Mouse (Mus musculus) neural tube, embryonic 14.5 days (tissue): ENCODE data around the gene Klhdc7b. TPM values are rescaled to one million over a fixed set of nuclear protein-coding genes. Genes with fewer than 3 reads are reported as not detected.
"Not testable (repeated sequence)": the region's sequence is repeated elsewhere in the genome, so short reads cannot be mapped to it uniquely, and the experiment has no call there.

Source experiments
- ATAC-seq: fragments of 200-750 bp; cut with Nextera tagmentation; 2 replicates; pipeline ENCODE4 v1.8.0; 2017; ENCODE audit warnings: low read depth, mild to moderate bottlenecking, moderate TSS enrichment, moderate library complexity
- H3K27ac ChIP-seq: fragments of 300-500 bp; sonication (generic); 2 replicates; pipeline ENCODE4 v1.5.1; 2014; ENCODE audit warnings: low read depth, mild to moderate bottlenecking, control low read depth, low read length, moderate library complexity, mixed read lengths
- H3K27me3 ChIP-seq: fragments of 300-500 bp; sonication (generic); 2 replicates; pipeline ENCODE4 v1.6.1; 2014; ENCODE audit warnings: low read length; ENCODE audit not compliant: control insufficient read depth, insufficient read depth
- H3K36me3 ChIP-seq: fragments of 300-500 bp; sonication (generic); 2 replicates; pipeline ENCODE4 v1.6.1; 2014; ENCODE audit warnings: low read length, mixed read lengths; ENCODE audit not compliant: control insufficient read depth, insufficient read depth
- H3K4me1 ChIP-seq: fragments of 300-500 bp; sonication (generic); 2 replicates; pipeline ENCODE4 v1.6.1; 2014; ENCODE audit warnings: low read length; ENCODE audit not compliant: control insufficient read depth, insufficient read depth
- H3K4me2 ChIP-seq: fragments of 300-500 bp; sonication (generic); 2 replicates; pipeline ENCODE4 v1.6.1; 2014; ENCODE audit warnings: mild to moderate bottlenecking, low read depth, low read length, control low read depth
- H3K4me3 ChIP-seq: fragments of 300-500 bp; sonication (generic); 2 replicates; pipeline ENCODE4 v1.5.1; 2014; ENCODE audit warnings: low read depth, low read length, control low read depth, mixed read lengths
- H3K9ac ChIP-seq: fragments of 300-500 bp; sonication (generic); replicated peaks from 2 replicates; pipeline ENCODE4 v1.6.1; 2014; ENCODE audit warnings: low read depth, mild to moderate bottlenecking, control low read depth, low read length, mixed read lengths
- H3K9me3 ChIP-seq: fragments of 300-500 bp; sonication (generic); 2 replicates; pipeline ENCODE4 v1.6.1; 2016; ENCODE audit warnings: low read length; ENCODE audit not compliant: control insufficient read depth
- WGBS: fragments of 180-500 bp; shearing (Covaris S2); extraction: QIAGEN DNeasy Blood & Tissue Kit; methylation state at CpG from one replicate; pipeline ENCODE4 v1.1.7; 2014; 5-methylcytosine and 5-hydroxymethylcytosine counted together
- polyA plus RNA-seq: library from polyadenylated mRNA; unstranded; fragments of >200 nt; fragmentation: Nextera tagmentation; extraction: Ambion mirVana; gene quantifications from 2 replicates; pipeline ENCODE4 v1.2.1, GENCODE M21; 2014

Klhdc7b gene
- polyA plus RNA-seq, 1 experiment from 2014 or later: 0.07 TPM

DNA sequence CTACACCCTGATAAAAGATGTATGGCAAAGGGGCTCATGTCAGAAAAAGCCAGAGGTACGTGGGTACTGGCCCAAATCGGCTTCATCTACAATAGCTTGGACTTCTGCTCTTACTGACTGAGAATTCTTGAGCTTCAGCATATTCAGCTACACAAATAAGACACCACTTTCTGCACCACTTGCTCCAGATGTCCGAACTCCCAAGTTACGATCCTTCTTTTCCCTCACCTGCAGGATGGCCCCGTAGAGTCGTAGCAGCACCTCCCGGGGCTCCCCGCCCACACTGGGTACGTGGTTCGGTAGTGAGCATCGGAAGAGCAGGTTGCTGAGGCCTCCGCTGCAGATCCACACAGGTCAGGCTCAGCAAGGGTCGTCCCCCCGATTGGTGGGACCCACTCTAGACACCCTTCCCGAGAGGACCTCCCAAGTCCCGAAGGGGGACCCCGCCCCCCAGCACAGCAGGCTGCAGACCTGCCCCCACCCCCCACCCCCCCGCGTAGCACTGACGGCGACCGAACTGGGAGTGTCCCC lies 44.2 kb downstream of the Klhdc7b start:
- peak; percentile 56; the same call in 1 of the 2 replicates for ATAC-seq
- no peaks in the 10 kb centered on the region for H3K27me3 ChIP-seq
- H3K4me1 ChIP-seq: peaks cover 11% of the 10 kb centered on the region
- peak overlapping the region; percentile 96 for H3K27ac ChIP-seq
- WGBS: 6% methylated on average over 22 of the region's 22 CpGs
- H3K9me3 ChIP-seq: no peaks in the 10 kb centered on the region
- H3K9ac ChIP-seq: peak overlapping the region; percentile 82
- H3K4me3 ChIP-seq: peak overlapping the region; percentile 62
- H3K4me2 ChIP-seq: peak overlapping the region; percentile 95
- peaks cover 11% of the 10 kb centered on the region; the same call in 1 of the 2 replicates for H3K36me3 ChIP-seq

DNA sequence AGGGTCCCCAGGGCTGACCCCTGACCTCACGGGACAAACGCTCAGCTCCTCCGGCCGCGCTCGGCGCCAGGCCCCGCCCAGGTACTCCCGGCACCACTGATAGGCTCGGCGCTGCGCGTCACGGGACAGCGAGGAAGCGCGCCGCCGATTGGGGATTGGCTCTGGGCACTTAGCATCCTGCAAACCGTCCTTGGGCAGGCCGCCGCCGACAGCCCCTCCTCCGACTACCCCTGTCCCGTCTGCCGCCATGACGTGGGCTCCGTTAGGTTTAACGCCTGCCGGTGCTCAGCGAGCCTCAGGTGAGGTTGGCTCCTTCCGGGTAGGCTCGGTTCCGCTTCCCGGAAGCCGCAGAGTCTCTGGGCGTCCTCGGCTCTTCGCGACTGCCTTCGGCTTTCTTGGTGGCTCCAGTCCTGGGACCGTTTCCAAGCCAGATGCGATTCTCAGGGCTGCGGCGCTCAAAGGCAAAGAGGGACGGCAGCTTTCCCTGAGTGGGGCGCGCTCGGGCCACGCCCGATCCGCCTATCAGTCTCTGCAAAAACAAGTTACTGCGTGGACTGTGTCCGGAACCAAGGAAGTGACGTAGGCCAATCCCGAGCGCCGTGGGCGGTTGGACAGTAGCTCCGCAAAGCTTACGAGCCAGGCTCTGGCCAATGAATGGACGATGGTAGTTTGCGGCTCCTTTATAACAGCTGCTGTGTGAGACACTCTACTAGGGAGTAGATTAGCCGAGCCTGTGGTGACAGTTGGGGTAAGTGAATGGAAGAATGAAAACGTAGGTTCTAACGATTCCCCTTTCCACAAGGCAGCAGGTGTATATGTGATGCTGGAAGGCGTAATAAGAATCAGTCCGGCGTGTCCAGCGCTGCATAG lies 44.9 kb downstream of the Klhdc7b start, which contains the start of the genes C730034F03Rik, Gm44502 and Chkb:
Gene C730034F03Rik, plus strand, starts transcription at position 238 of the 870 bp plus-strand sequence.
Gene Gm44502, minus strand, starts transcription at position 345 of the 870 bp plus-strand sequence.
Gene Chkb, minus strand, starts transcription at position 557 of the 870 bp plus-strand sequence.
- WGBS: under 1% methylated on average over 70 of the region's 70 CpGs
- peak within 1 kb of the TSS; percentile 62 for H3K4me3 ChIP-seq
- H3K9ac ChIP-seq: peak within 1 kb of the TSS; percentile 82
- peak within 1 kb of the TSS; percentile 95 for H3K4me2 ChIP-seq
- peaks cover 11% of the 10 kb centered on the region for H3K4me1 ChIP-seq
- ATAC-seq: peak; percentile 95
- H3K27me3 ChIP-seq: no peaks in the 10 kb centered on the region
- no peaks in the 10 kb centered on the region for H3K9me3 ChIP-seq
- peaks cover 11% of the 10 kb centered on the region; the same call in 1 of the 2 replicates for H3K36me3 ChIP-seq
- H3K27ac ChIP-seq: peak within 1 kb of the TSS; percentile 96

DNA sequence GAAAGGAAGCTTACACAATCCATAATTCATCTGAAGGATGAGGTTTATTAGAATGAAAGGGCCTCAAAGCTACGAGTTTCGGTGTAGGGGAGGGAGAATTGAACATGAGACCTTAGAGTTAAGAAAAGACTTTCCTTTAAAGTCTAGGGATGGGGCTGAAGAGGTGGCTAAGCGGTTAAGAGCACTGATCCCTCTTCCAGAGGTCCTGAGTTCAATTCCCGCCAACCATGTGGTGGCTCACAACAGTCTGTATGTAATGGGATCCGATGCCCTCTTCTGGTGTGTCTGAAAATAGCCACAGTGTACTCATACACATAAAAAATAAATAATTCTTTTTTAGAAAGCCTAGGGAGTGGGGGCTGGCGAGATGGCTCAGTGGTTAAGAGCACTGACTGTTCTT lies 45.6 kb downstream of the Klhdc7b start:
- Histone ChIP-seq H3K4me3 (peak overlapping the region; percentile 62), H3K4me2 (peak overlapping the region; percentile 95), H3K9ac (peak overlapping the region; percentile 82; the same call in 1 of the 2 replicates), H3K4me1 (peaks cover 11% of the 10 kb centered on the region), H3K9me3 (no peaks in the 10 kb centered on the region), H3K27ac (peak overlapping the region; percentile 96), H3K36me3 (peaks cover 11% of the 10 kb centered on the region; the same call in 1 of the 2 replicates), H3K27me3 (no peaks in the 10 kb centered on the region)
- 47% methylated on average over 6 of the region's 6 CpGs for WGBS
- ATAC-seq: no peak

DNA sequence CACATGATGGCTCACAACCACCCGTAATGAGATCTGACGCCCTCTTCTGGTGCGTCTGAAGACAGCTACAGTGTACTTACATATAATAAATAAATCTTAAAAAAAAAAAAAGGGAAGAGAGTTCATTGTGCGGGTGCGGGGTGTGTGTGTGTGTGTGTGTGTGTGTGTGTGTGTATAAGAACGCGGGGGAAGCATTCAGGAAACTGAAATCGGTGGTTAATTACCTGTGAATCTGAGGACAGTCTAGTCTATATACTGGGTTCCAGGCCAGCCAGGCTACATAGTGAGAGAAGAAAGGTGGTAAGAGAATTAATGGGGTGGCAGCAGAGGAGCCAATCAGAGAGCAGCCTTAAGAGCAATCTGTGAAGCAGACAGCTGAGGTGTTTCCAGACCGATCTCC lies 46.1 kb downstream of the Klhdc7b start:
- H3K27ac ChIP-seq, H3K27me3 ChIP-seq, H3K9me3 ChIP-seq, ATAC-seq, H3K4me3 ChIP-seq, H3K9ac ChIP-seq: not testable (repeated sequence)
- peak overlapping the region; percentile 95 for H3K4me2 ChIP-seq
- 91% methylated on average over 7 of the region's 9 CpGs for WGBS
- H3K36me3 ChIP-seq: peaks cover 11% of the 10 kb centered on the region; the same call in 1 of the 2 replicates
- H3K4me1 ChIP-seq: peaks cover 11% of the 10 kb centered on the region

DNA sequence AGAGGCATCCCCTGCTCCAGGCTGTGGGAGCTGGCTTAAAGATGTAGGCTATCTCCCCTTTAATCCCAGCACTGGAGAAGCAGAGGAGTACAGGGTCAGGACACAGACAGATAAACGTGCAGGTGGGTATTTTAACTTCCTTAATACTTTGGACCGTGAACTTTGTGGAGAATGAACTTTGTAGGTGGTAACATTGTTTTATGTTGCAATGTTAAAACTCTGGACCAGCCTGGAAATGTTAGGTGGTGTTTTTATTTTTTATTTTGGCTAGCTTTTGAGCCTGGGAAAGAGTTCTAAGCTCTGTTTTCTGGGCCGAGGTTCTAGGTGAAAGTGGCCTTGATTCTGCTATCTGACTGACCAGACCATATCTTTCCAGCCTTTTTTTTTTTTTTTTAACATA lies 46.6 kb downstream of the Klhdc7b start:
- H3K4me1 ChIP-seq: peaks cover 11% of the 10 kb centered on the region
- no peak overlapping the region for H3K9ac ChIP-seq
- H3K4me3 ChIP-seq: no peak overlapping the region
- no peak for ATAC-seq
- no peaks in the 10 kb centered on the region for H3K9me3 ChIP-seq
- H3K27me3 ChIP-seq: no peaks in the 10 kb centered on the region
- H3K27ac ChIP-seq: no peak overlapping the region
- WGBS: 96% methylated on average over 3 of the region's 3 CpGs
- H3K36me3 ChIP-seq: peaks cover 11% of the 10 kb centered on the region; the same call in 1 of the 2 replicates
- no peak overlapping the region for H3K4me2 ChIP-seq

DNA sequence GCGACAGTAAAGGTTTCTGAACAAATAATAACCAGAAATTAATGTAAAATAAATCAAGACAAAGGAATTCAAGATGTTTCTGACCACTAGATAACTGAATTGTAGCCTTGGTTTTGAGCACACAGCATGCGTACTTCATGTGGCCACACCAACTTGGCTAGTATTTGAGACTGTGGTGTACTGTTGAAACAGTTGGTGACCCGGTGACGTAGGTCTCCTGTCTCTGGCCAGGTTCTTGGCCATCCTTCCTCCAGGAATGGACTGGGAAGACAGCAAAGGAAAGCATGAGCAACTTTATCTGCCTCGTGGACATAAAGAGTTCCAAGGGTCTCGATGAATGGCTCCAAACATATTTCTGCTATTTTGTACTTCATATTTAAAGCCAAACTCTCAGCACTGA lies 47.1 kb downstream of the Klhdc7b start:
- H3K9ac ChIP-seq: no peak overlapping the region
- peaks cover 11% of the 10 kb centered on the region for H3K4me1 ChIP-seq
- no peak overlapping the region for H3K4me2 ChIP-seq
- no peak overlapping the region for H3K27ac ChIP-seq
- 96% methylated on average over 6 of the region's 6 CpGs for WGBS
- no peaks in the 10 kb centered on the region for H3K27me3 ChIP-seq
- peaks cover 7% of the 10 kb centered on the region; the same call in 1 of the 2 replicates for H3K36me3 ChIP-seq
- no peak for ATAC-seq
- no peak overlapping the region for H3K4me3 ChIP-seq
- no peaks in the 10 kb centered on the region for H3K9me3 ChIP-seq

DNA sequence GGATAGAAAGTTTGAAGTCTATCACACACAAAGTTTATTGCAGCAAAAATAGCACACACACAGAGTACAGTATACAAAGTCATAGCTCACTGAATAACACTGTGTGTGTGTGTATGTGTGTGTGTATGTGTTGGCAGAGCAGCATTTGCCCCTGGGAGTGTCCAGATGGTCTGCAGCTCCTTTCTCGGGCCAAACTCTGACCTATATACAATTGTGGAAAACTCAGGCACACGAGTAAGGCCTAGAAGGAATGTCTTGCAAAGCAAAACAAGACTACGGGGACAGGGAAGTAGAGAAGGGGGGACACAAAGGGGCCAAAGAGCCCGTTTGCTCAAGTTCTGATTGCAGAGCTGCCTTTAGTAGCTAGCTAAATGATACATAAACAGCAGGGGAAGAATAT lies 48.2 kb downstream of the Klhdc7b start:
- H3K27me3 ChIP-seq: no peaks in the 10 kb centered on the region
- H3K4me2 ChIP-seq: no peak overlapping the region
- H3K4me1 ChIP-seq: peaks cover 11% of the 10 kb centered on the region
- WGBS: 78% methylated on average over 4 of the region's 4 CpGs
- no peak overlapping the region for H3K9ac ChIP-seq
- no peak overlapping the region for H3K4me3 ChIP-seq
- no peaks in the 10 kb centered on the region for H3K9me3 ChIP-seq
- ATAC-seq: no peak
- H3K27ac ChIP-seq: no peak overlapping the region
- H3K36me3 ChIP-seq: no peaks in the 10 kb centered on the region

DNA sequence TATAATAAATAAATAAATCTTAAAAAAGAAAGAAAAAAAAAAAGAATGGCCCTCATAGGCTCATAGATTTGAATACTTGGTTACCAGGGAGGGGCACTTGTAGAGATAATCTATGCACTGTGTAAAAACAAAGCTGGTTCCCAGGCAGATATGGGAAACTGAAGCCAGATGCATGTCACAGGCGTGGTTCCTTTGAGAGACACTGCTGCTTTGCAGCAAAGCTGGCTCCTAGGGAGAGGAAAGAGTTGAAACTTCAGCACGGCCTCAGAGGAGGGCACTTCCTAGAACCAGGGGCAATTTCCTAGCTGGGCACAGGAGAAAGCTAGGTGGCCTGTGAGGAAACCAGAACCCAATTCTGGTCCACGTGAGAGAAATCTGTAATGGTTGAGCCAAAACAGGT lies 49.4 kb downstream of the Klhdc7b start:
- H3K36me3 ChIP-seq: no peaks in the 10 kb centered on the region
- no peak for ATAC-seq
- no peak overlapping the region for H3K4me3 ChIP-seq
- 85% methylated on average over 3 of the region's 3 CpGs for WGBS
- H3K4me2 ChIP-seq: no peak overlapping the region
- no peak overlapping the region for H3K9ac ChIP-seq
- H3K27me3 ChIP-seq: no peaks in the 10 kb centered on the region
- H3K4me1 ChIP-seq: 0 out of 2 replicates have a peak, but pooled peaks cover 3% of the 10 kb centered on the region
- H3K9me3 ChIP-seq: no peaks in the 10 kb centered on the region
- H3K27ac ChIP-seq: no peak overlapping the region

DNA sequence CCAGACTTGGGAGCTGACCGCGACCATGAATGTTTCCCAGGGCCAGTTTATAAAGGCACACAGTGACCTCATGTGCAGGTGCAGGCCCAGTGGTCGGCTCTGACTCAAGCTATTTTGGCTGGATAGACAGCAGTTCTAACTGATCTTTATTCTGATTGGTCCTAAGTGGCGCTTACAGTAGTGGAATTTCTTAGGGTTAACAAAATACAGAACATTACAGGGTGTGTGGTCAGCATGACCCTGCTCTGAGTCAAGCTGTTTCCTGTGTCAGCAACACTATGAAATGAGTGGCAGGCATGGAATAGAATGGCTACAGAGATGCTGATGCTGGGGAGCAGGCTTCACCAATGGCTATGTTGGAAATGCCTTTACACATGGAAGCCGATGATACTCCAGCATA lies 51.2 kb downstream of the Klhdc7b start:
- Histone ChIP-seq H3K4me2 (no peak overlapping the region), H3K9me3 (no peaks in the 10 kb centered on the region), H3K4me3 (no peak overlapping the region), H3K36me3 (no peaks in the 10 kb centered on the region), H3K27ac (no peak overlapping the region), H3K4me1 (0 out of 2 replicates have a peak, but pooled peaks cover 3% of the 10 kb centered on the region), H3K9ac (no peak overlapping the region), H3K27me3 (no peaks in the 10 kb centered on the region)
- WGBS: 90% methylated on average over 5 of the region's 5 CpGs
- no peak for ATAC-seq
